Mouse (Mus musculus) embryo, embryonic 10.5 days (tissue): ENCODE results near the gene Gm9639.
"Not testable (repeated sequence)": the region's sequence is repeated elsewhere in the genome, so short reads cannot be mapped to it uniquely, and the experiment has no call there.

ENCODE experiments used
- DNase-seq: peaks from one replicate; pipeline ENCODE4 v3.0.0-alpha.2; 2015; ENCODE audit warnings: low spot score

Gm9639 gene

GRCm38 (mm10) chr10:77752312-77752711, 42.6 kb downstream of the Gm9639 start:
- not testable (repeated sequence) for DNase-seq

DNA sequence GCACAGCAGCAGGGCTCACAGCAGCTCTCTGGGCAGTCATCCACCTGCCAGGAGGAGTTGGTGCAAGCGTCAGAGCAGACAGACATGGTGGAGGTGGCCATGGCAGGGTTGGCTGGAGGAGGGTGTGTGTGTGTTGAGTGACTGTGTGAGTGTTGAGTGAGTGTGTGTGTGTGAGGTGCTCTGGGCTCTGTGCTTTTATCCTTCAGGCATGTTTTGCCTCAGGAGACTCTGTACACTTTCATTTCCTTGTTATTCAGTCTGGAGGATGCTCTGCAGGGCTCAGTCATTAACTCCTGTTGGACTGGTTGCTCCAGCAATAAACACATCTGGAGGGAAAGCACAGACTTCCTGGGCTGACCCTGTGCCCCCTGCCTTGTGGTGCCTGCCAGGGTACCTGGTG, 43.6 kb downstream of the Gm9639 start, which contains the start of gene Gm9736:
Gm9736 (minus strand) TSS at position 101 of the 400 bp plus-strand sequence.
- not testable (repeated sequence) for DNase-seq

- DNase-seq, result not testable (repeated sequence)
Measured at GRCm38 (mm10) chr10:77750686-77751085, 44.2 kb downstream of the Gm9639 start.
